Mouse (Mus musculus) neural tube, embryonic 13.5 days (tissue): ENCODE data around the gene Zfhx3. TPM values are rescaled to one million over a fixed set of nuclear protein-coding genes. Genes with fewer than 3 reads are reported as not detected.

Experiments
- ATAC-seq: fragments of 200-750 bp; cut with Nextera tagmentation; 2 replicates; pipeline ENCODE4 v1.8.0; 2017; ENCODE audit warnings: low read depth, mild to moderate bottlenecking, moderate TSS enrichment, moderate library complexity
- H3K27ac ChIP-seq: fragments of 300-500 bp; sonication (generic); replicated peaks from 2 replicates; pipeline ENCODE4 v1.5.1; 2015; ENCODE audit warnings: moderate library complexity, mild to moderate bottlenecking, inconsistent platforms
- H3K27me3 ChIP-seq: fragments of 300-500 bp; sonication (generic); 2 replicates; pipeline ENCODE4 v1.6.1; 2015; ENCODE audit warnings: mild to moderate bottlenecking, inconsistent platforms
- H3K36me3 ChIP-seq: fragments of 300-500 bp; sonication (generic); 2 replicates; pipeline ENCODE4 v1.6.1; 2015; ENCODE audit warnings: mild to moderate bottlenecking, inconsistent platforms
- H3K4me1 ChIP-seq: fragments of 300-500 bp; sonication (generic); replicated peaks from 2 replicates; pipeline ENCODE4 v1.6.1; 2015; ENCODE audit warnings: inconsistent platforms
- H3K4me2 ChIP-seq: fragments of 300-500 bp; sonication (generic); 2 replicates; pipeline ENCODE4 v1.6.1; 2015; ENCODE audit warnings: inconsistent platforms, mild to moderate bottlenecking, moderate library complexity
- H3K4me3 ChIP-seq: fragments of 300-500 bp; sonication (generic); 2 replicates; pipeline ENCODE4 v1.5.1; 2015; ENCODE audit warnings: mild to moderate bottlenecking, inconsistent platforms
- H3K9ac ChIP-seq: fragments of 300-500 bp; sonication (generic); 2 replicates; pipeline ENCODE4 v1.6.1; 2015; ENCODE audit warnings: moderate library complexity, mild to moderate bottlenecking, inconsistent platforms
- H3K9me3 ChIP-seq: fragments of 300-500 bp; sonication (generic); 2 replicates; pipeline ENCODE4 v1.6.1; 2016; ENCODE audit warnings: inconsistent platforms
- WGBS: fragments of 180-500 bp; shearing (Covaris S2); methylation state at CpG from one replicate; pipeline ENCODE4 v1.1.7; 2015; 5-methylcytosine and 5-hydroxymethylcytosine counted together
- polyA plus RNA-seq: library from polyadenylated mRNA; unstranded; fragments of >200 nt; fragmentation: Nextera tagmentation; extraction: Ambion mirVana; gene quantifications from 2 replicates; pipeline ENCODE4 v1.2.1, GENCODE M21; 2015

The Zfhx3 gene
- polyA plus RNA-seq, 1 experiment from 2014 or later = 28.2 TPM

DNA sequence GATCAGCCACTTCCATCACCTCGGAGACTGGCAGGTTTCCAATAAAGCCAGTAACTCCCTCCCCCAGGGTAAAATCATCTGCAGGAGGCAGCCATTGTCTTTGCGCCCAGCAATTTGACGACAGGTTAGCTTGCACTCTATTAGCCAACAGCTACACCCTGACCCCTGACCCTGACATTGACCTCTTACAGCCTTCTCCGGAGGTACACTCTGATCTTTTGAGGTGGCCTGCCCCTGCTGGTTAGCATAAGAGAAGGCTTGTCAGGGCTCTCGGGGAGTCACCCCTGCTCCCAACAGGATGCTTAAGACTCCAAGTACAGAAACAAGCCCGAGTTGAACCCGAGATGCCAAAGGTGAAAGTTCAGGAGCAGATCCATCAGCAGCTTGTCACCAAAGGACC, 678.9 kb downstream of the Zfhx3 start:
- Histone ChIP-seq H3K4me3 (no peak overlapping the region), H3K9me3 (no peaks in the 10 kb centered on the region), H3K4me1 (0 out of 2 replicates have a peak, but pooled peaks cover 3% of the 10 kb centered on the region), H3K36me3 (no peaks in the 10 kb centered on the region), H3K27me3 (no peaks in the 10 kb centered on the region; the same call in 1 of the 2 replicates), H3K9ac (no peak overlapping the region), H3K4me2 (no peak overlapping the region), H3K27ac (no peak overlapping the region)
- 19% methylated on average over 7 of the region's 7 CpGs for WGBS
- no peak for ATAC-seq

DNA sequence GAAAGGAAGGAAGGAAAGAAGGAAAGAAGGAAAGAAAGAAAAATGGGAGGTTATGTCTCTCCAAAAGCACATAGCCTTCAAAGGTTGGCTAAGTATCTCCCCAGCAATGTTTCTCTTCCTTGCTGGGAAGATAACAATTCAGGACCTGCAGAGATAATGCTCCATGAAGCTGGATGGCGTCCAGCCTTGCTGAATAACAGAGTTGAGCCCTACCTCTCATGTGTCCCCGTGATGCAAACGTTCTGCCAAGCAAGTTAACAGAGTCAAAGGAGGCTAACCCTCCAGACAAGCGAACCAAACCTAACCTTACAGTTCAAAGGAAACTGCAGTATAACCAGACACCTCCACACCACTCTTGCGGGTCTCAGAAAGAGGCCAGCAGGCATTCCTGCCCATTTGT, 681.2 kb downstream of the Zfhx3 start:
- Histone ChIP-seq H3K4me2 (no peak overlapping the region), H3K9ac (no peak overlapping the region), H3K36me3 (no peaks in the 10 kb centered on the region), H3K9me3 (no peaks in the 10 kb centered on the region), H3K4me1 (0 out of 2 replicates have a peak, but pooled peaks cover 3% of the 10 kb centered on the region), H3K27ac (no peak overlapping the region), H3K27me3 (no peaks in the 10 kb centered on the region; the same call in 1 of the 2 replicates), H3K4me3 (no peak overlapping the region)
- no peak for ATAC-seq
- WGBS = 66% methylated on average over 5 of the region's 5 CpGs

DNA sequence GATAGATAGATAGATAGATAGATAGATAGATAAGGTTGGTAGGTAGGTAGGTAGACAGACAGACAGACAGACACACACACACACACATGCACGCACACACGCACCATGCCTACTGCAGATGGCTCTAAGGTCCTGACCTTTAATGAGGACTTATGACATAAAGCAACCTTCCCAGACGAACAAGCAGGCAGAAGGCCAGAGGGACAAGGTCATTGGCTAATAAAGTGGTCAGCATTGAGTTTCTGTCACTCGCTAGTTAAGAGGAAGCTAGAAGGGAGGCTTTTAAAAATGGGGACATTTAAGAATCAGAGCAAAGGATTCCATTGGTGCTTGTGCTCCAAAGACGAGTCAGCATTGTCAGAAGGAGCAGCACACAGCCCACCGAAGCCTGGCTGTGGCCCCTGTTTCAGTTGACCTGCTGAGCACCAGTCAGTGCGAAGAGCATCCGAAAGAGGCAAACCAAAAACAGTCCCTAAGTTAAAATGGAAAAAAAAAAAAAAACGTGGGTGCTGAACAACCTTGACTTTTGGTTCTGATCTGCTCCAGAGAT, 683.2 kb downstream of the Zfhx3 start:
- Histone ChIP-seq H3K9me3 (no peaks in the 10 kb centered on the region), H3K4me3 (no peak overlapping the region), H3K4me2 (no peak overlapping the region), H3K27me3 (no peaks in the 10 kb centered on the region; the same call in 1 of the 2 replicates), H3K36me3 (no peaks in the 10 kb centered on the region), H3K27ac (no peak overlapping the region), H3K9ac (no peak overlapping the region), H3K4me1 (0 out of 2 replicates have a peak, but pooled peaks cover 3% of the 10 kb centered on the region)
- no peak for ATAC-seq
- WGBS = 80% methylated on average over 9 of the region's 9 CpGs

DNA sequence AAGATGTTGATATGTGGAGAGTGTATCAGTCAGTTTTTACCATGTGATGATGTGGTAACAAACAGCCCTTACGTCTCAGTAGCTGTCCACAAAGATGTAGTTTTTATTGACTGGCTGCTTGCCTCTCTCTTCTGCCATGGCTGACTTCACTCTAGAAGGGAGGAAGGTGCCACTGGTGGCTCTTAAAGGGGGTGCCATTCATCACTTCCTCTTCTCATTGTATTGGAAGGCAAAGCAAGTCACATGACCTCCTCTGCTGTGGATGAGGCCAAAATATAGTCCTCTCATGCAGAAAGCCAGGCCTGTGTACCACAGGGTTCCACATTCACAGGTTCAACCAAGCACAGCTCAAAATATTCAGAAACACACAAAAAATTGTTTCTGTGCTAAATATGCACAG, 688.6 kb downstream of the Zfhx3 start:
- Histone ChIP-seq H3K27ac (no peak overlapping the region), H3K27me3 (no peaks in the 10 kb centered on the region), H3K9me3 (no peaks in the 10 kb centered on the region), H3K4me1 (no peaks in the 10 kb centered on the region), H3K4me2 (no peak overlapping the region), H3K9ac (no peak overlapping the region), H3K36me3 (no peaks in the 10 kb centered on the region), H3K4me3 (no peak overlapping the region)
- WGBS = 93% methylated on average over 1 of the region's 1 CpGs
- ATAC-seq = no peak

DNA sequence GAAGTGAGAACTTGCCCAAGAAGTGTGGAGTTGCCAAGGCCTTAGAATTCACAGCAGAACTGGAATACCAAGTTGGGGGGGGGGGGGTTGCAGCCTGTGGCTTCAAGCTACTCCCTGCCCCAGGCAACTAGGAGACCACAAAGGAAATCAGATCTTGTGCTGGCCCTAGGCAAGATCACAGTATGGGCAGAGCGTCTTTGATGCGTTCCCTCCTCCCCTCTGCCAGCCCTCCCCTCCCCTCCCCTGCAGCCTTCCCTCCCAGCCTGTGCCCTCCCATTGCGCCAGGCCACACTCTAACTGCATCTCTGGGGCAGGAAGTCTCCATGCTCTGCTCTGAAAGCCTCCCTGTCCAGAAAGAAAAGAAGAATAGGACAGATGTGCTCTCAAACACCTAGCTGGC, 691.8 kb downstream of the Zfhx3 start:
- no peak for ATAC-seq
- Histone ChIP-seq H3K27me3 (no peaks in the 10 kb centered on the region), H3K4me3 (no peak overlapping the region), H3K9ac (no peak overlapping the region), H3K9me3 (no peaks in the 10 kb centered on the region), H3K27ac (no peak overlapping the region), H3K4me1 (no peaks in the 10 kb centered on the region), H3K4me2 (no peak overlapping the region), H3K36me3 (no peaks in the 10 kb centered on the region)
- 51% methylated on average over 3 of the region's 3 CpGs for WGBS

DNA sequence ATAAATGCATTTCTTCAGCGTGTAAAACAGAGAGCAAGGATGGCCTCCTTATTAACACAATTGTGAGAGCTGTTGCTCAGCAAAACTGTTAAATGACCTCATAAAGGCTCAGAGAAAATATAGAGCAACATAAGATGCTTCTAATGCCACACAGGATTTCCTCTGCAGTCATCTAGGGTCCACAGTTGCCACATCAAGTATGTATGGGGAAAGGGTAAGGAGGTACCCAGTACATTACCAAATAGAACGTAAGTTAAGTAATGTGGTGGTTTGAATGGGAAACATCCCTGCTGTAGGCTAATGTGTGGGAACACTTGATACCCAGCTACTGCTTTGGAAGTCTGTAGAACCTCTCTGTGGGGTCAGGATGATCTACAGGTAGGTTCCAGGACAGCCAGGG, 695.4 kb downstream of the Zfhx3 start:
- Histone ChIP-seq H3K4me2 (no peak overlapping the region), H3K36me3 (no peaks in the 10 kb centered on the region), H3K4me3 (no peak overlapping the region), H3K9me3 (no peaks in the 10 kb centered on the region), H3K9ac (no peak overlapping the region), H3K27ac (no peak overlapping the region), H3K27me3 (no peaks in the 10 kb centered on the region), H3K4me1 (no peaks in the 10 kb centered on the region)
- ATAC-seq = no peak
- WGBS = 92% methylated on average over 2 of the region's 2 CpGs

DNA sequence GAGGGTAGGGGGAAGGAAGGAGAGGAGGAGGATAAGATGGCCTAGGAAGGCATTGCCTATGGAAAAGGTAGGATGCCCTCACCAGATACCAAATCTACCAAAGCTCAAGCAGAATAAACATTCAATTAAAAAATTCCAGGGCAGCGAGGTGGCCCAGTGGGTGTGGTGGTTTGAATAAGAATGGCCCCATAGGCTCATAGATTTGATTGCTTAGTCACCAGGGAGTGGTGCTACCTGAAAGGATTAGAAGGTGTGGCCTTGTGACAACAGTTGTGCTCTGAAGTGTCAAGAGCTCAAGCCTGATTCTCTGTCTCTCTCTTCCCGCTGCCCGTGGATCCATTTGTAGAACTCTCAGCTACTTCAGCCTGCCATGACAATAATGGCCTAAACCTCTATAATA, 703.2 kb downstream of the Zfhx3 start:
- Histone ChIP-seq H3K27ac (no peak overlapping the region), H3K9ac (no peak overlapping the region), H3K27me3 (no peaks in the 10 kb centered on the region), H3K4me1 (no peaks in the 10 kb centered on the region), H3K36me3 (no peaks in the 10 kb centered on the region), H3K4me2 (no peak overlapping the region), H3K4me3 (no peak overlapping the region), H3K9me3 (no peaks in the 10 kb centered on the region)
- 79% methylated on average over 3 of the region's 3 CpGs for WGBS
- no peak for ATAC-seq

DNA sequence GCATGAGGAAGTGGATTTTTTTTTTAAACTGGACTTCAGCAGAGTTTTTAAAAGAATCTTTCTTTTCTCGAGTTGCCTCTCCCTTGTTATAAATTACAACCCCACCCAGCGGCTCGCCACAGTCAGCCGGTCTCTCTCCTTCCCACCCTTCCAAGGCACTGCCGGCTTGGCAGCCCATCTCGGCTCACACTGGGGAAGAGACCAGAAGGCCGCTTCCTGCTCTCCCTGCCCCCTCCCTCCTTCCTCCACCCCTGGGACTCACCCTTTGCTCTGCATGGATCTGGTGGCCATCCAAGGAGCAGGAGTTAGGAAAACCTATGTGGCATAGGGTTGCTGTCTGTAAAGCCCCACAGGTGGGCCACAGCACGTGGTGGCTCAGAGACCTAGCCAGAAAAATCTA, 705.1 kb downstream of the Zfhx3 start:
- WGBS = 48% methylated on average over 8 of the region's 8 CpGs
- Histone ChIP-seq H3K27ac (no peak overlapping the region), H3K27me3 (no peaks in the 10 kb centered on the region), H3K9me3 (no peaks in the 10 kb centered on the region), H3K4me2 (no peak overlapping the region), H3K36me3 (no peaks in the 10 kb centered on the region), H3K4me3 (no peak overlapping the region), H3K9ac (no peak overlapping the region), H3K4me1 (no peaks in the 10 kb centered on the region)
- ATAC-seq = no peak

DNA sequence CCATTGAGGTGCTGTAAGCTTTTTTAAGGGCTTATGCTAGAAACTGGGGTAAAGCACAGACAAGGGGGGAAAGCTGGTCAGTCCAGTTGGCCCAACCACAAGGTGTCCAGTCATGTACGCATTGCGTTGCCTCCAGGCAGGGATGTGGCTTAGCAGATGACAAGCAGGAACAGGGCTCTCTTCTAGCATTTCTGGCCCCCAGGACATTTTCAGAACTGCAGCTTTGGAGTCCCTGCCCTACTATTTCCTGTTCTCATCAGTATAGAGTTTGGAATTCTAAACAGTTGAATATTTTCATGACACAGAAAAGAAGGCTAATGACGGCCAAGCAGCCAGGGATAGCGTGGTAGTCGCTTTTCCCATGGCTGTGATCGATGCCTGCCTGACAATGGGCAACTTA, 706.5 kb downstream of the Zfhx3 start:
- Histone ChIP-seq H3K27ac (no peak overlapping the region), H3K4me2 (no peak overlapping the region), H3K27me3 (no peaks in the 10 kb centered on the region), H3K4me1 (no peaks in the 10 kb centered on the region), H3K9ac (no peak overlapping the region), H3K9me3 (no peaks in the 10 kb centered on the region), H3K4me3 (no peak overlapping the region), H3K36me3 (no peaks in the 10 kb centered on the region)
- ATAC-seq = no peak
- WGBS = 94% methylated on average over 6 of the region's 6 CpGs

DNA sequence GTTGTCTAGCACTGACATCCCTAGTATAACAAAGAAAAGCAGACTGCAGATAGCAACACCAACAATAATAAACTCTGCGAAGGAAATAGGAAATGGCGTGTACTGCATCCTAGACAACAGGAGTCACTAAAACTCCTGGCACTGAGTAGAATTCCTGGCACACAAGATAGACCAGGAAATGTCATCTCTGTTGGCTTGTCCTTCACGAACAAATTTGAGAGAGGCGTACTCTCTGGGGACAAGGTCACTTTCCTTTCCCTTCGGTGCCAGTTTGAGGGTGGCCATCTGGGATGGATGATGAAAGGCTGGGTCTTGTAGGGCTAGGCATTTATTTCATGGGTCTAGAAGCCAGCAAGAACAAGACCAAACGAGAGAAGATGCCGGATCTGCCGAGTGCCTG, 708.4 kb downstream of the Zfhx3 start:
- H3K4me3 ChIP-seq = no peak overlapping the region
- no peaks in the 10 kb centered on the region for H3K4me1 ChIP-seq
- no peaks in the 10 kb centered on the region for H3K27me3 ChIP-seq
- ATAC-seq = no peak
- H3K36me3 ChIP-seq = no peaks in the 10 kb centered on the region
- no peak overlapping the region for H3K9ac ChIP-seq
- H3K4me2 ChIP-seq = no peak overlapping the region
- WGBS = 90% methylated on average over 8 of the region's 8 CpGs
- H3K9me3 ChIP-seq = no peaks in the 10 kb centered on the region
- H3K27ac ChIP-seq = no peak overlapping the region

DNA sequence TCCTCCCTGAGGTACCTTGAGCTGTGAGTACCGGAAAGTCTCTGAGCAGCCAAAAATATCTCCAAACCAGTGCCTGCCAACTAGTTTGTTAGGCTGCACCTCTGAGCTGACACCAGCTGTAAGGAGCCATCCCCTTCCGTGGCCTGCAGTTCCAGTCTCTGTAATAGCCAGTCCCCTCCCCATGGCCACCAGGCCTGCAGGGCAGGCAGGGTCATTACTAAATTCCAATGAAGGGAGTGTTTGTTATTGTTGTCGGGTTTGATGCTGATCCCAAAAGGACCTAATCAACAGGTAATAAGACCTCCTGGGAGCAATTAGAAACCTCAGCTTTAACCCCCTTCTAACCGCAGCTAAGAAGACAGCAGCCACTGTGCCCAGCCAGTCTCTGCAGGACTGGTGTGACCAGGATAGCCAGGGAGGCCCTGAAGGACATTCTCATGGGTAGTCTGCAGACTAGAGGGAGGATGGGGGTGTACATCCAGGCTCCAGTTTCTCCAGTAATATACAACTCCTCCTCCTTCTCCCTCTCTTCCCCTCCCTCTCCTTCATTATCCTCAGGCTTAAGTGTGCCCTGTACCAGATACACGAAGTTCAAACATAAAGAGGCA, 719.1 kb downstream of the Zfhx3 start:
- no peaks in the 10 kb centered on the region for H3K36me3 ChIP-seq
- ATAC-seq = no peak
- H3K4me1 ChIP-seq = peaks cover 2% of the 10 kb centered on the region; the same call in 1 of the 2 replicates
- no peak overlapping the region for H3K4me2 ChIP-seq
- H3K27ac ChIP-seq = no peak overlapping the region
- no peaks in the 10 kb centered on the region for H3K9me3 ChIP-seq
- H3K4me3 ChIP-seq = no peak overlapping the region
- H3K27me3 ChIP-seq = no peaks in the 10 kb centered on the region
- H3K9ac ChIP-seq = no peak overlapping the region
- 48% methylated on average over 5 of the region's 5 CpGs for WGBS

DNA sequence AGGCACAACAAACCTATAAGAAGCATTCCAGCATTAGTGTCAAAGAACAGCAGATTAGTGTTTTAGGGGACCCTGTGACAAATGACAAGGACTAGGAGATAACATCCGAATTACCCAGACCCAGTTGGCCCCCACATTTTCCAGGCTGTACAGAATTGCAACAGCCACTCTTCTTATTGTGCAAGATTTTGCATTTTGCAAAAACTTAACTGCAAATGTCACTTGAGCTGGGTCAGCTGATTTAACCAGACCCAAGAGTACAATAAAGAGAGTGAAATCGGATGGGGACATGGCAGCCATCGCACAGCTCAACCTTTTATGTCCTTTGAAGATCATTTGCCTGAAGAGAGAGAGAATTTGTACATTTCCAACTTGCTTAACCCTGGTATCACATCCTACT, 720.3 kb downstream of the Zfhx3 start:
- Histone ChIP-seq H3K9ac (no peak overlapping the region), H3K4me2 (no peak overlapping the region), H3K4me1 (no peaks in the 10 kb centered on the region), H3K36me3 (no peaks in the 10 kb centered on the region), H3K4me3 (no peak overlapping the region), H3K9me3 (no peaks in the 10 kb centered on the region), H3K27ac (no peak overlapping the region), H3K27me3 (no peaks in the 10 kb centered on the region)
- 72% methylated on average over 3 of the region's 3 CpGs for WGBS
- no peak for ATAC-seq

DNA sequence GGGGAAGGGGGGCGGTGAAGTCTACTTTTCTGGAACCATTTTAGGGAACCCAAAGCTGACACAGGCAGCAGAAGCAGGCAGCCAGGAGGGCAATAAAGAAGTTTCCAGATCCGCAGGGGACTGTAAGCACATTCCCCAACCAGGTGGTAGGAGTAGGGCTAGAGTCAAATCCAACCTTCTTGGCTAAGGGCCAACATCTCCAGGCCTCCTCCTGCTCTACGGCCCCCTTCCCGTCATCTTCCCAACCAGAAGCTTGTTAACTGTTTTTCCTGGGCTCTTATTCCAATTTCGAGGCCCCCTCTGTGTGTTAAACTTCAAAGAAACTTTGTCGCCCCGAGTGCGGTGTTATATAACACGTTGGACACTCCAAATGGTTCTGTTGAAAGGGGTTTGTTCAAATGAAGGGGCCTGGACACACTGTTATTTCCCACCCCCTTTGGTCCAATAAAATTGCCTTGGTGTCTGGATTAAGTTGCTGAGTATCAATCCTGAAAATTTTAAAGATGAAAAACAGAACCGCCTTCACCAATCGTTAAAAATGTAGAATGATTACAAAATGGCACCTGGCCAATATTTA, 729.6 kb downstream of the Zfhx3 start:
- Histone ChIP-seq H3K27me3 (peaks cover 9% of the 10 kb centered on the region), H3K9ac (no peak overlapping the region), H3K36me3 (no peaks in the 10 kb centered on the region), H3K27ac (no peak overlapping the region), H3K9me3 (no peaks in the 10 kb centered on the region), H3K4me3 (no peak overlapping the region), H3K4me2 (no peak overlapping the region), H3K4me1 (peaks cover 15% of the 10 kb centered on the region)
- 75% methylated on average over 11 of the region's 11 CpGs for WGBS
- no peak for ATAC-seq
